Mouse (Mus musculus) forebrain, embryonic 11.5 days (tissue): ENCODE results near the gene Ccl26. TPM values are rescaled to one million over a fixed set of nuclear protein-coding genes. Genes with fewer than 3 reads are reported as not detected.

ENCODE experiments used
- ATAC-seq: fragments of 200-750 bp; cut with Nextera tagmentation; replicated peaks from 2 replicates; pipeline ENCODE4 v1.8.0; 2017; ENCODE audit warnings: moderate TSS enrichment; ENCODE audit not compliant: low FRiP score
- DNase-seq: peaks from one replicate; pipeline ENCODE4 v3.0.0-alpha.2; 2017; ENCODE audit warnings: low spot score
- H3K27ac ChIP-seq: fragments of 300-500 bp; sonication (generic); 2 replicates; pipeline ENCODE4 v1.5.1; 2014; ENCODE audit warnings: low read depth, low read length
- H3K27me3 ChIP-seq: fragments of 300-500 bp; sonication (generic); 2 replicates; pipeline ENCODE4 v1.6.1; 2014; ENCODE audit warnings: mild to moderate bottlenecking, low read length, mixed read lengths; ENCODE audit not compliant: control insufficient read depth, insufficient read depth
- H3K36me3 ChIP-seq: fragments of 300-500 bp; sonication (generic); 2 replicates; pipeline ENCODE4 v1.6.1; 2014; ENCODE audit warnings: mild to moderate bottlenecking, low read length, moderate library complexity, mixed read lengths; ENCODE audit not compliant: control insufficient read depth, insufficient read depth
- H3K4me1 ChIP-seq: fragments of 300-500 bp; sonication (generic); replicated peaks from 2 replicates; pipeline ENCODE4 v1.6.1; 2014; ENCODE audit warnings: low read length, mixed read lengths; ENCODE audit not compliant: control insufficient read depth, insufficient read depth
- H3K4me2 ChIP-seq: fragments of 300-500 bp; sonication (generic); 2 replicates; pipeline ENCODE4 v1.6.1; 2014; ENCODE audit warnings: low read depth, mild to moderate bottlenecking, low read length, moderate library complexity, mixed read lengths; ENCODE audit not compliant: severe bottlenecking
- H3K4me3 ChIP-seq: fragments of 300-500 bp; sonication (generic); 2 replicates; pipeline ENCODE4 v1.5.1; 2014; ENCODE audit warnings: low read depth, low read length
- H3K9ac ChIP-seq: fragments of 300-500 bp; sonication (generic); 2 replicates; pipeline ENCODE4 v1.6.1; 2014; ENCODE audit warnings: low read length
- H3K9me3 ChIP-seq: fragments of 300-500 bp; sonication (generic); 2 replicates; pipeline ENCODE4 v1.6.1; 2016; ENCODE audit warnings: low read length, mixed read lengths; ENCODE audit not compliant: control insufficient read depth
- WGBS: fragments of 180-500 bp; shearing (Covaris S2); extraction: QIAGEN DNeasy Blood & Tissue Kit; methylation state at CpG from one replicate; pipeline ENCODE4 v1.1.7; 2014; 5-methylcytosine and 5-hydroxymethylcytosine counted together
- polyA plus RNA-seq: library from polyadenylated mRNA; unstranded; fragments of >200 nt; fragmentation: Nextera tagmentation; extraction: Ambion mirVana; gene quantifications from 2 replicates; pipeline ENCODE4 v1.2.1, GENCODE M21; 2014

Gene Ccl26
- polyA plus RNA-seq, 1 experiment from 2014 or later = not detected

DNA sequence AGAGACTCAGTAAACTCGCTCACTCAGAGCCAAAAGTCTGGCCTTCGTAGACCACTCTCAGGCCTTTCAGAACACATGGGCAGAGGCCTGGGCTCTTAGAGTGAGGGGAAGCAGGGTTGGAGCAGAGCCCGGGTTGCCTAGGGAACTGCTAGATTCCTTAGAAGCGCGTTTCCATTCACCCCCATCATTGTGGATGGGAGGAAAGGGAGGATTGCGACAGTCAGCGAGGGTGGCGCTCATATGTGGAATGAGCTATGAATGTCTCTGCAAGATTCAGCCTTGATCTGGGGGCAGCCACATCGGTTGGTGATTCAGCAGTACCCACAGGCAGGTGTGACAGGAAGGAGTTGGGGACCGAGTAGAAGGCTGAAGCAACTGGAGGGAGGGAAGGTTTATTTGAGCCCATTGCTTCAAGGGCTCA is 16.0 kb upstream of the Ccl26 start:
- ATAC-seq (no peak), DNase-seq (no peak)
- WGBS = 89% methylated on average over 10 of the region's 10 CpGs

GRCm38 (mm10) chr5:135576055-135576454 is 12.7 kb upstream of the Ccl26 start:
- H3K27me3 ChIP-seq = no peaks in the 10 kb centered on the region
- 68% methylated on average over 4 of the region's 4 CpGs for WGBS
- H3K27ac ChIP-seq = no peak overlapping the region

More for the DNA sequence above, 16.0 kb upstream of the Ccl26 start:
- Histone ChIP-seq H3K36me3 (no peaks in the 10 kb centered on the region), H3K27ac (no peak overlapping the region), H3K27me3 (no peaks in the 10 kb centered on the region), H3K4me3 (no peak overlapping the region), H3K4me1 (no peaks in the 10 kb centered on the region), H3K9me3 (no peaks in the 10 kb centered on the region), H3K4me2 (no peak overlapping the region), H3K9ac (no peak overlapping the region)

GRCm38 (mm10) chr5:135573006-135573405 is 9.6 kb upstream of the Ccl26 start, which contains the start of gene Ccl24:
Ccl24 (minus strand) TSS chr5:135573049.
- H3K4me2 ChIP-seq = no peak within 1 kb of the TSS
- ATAC-seq (no peak), DNase-seq (no peak)
- H3K4me1 ChIP-seq = no peaks in the 10 kb centered on the region
- H3K27me3 ChIP-seq = no peaks in the 10 kb centered on the region
- no peak within 1 kb of the TSS for H3K4me3 ChIP-seq
- no peaks in the 10 kb centered on the region for H3K9me3 ChIP-seq
- 95% methylated on average over 6 of the region's 6 CpGs for WGBS
- no peak within 1 kb of the TSS for H3K27ac ChIP-seq
- H3K9ac ChIP-seq = no peak within 1 kb of the TSS
- no peaks in the 10 kb centered on the region for H3K36me3 ChIP-seq

More at GRCm38 (mm10) chr5:135576055-135576454, 12.7 kb upstream of the Ccl26 start:
- H3K4me3 ChIP-seq = no peak overlapping the region
- no peaks in the 10 kb centered on the region for H3K36me3 ChIP-seq
- H3K4me2 ChIP-seq = no peak overlapping the region
- no peaks in the 10 kb centered on the region for H3K4me1 ChIP-seq
- DNase-seq (no peak), ATAC-seq (no peak)
- H3K9me3 ChIP-seq = no peaks in the 10 kb centered on the region
- no peak overlapping the region; the same call in 1 of the 2 replicates for H3K9ac ChIP-seq

- Histone ChIP-seq H3K4me1 (no peaks in the 10 kb centered on the region), H3K9ac (no peak overlapping the region), H3K4me3 (no peak overlapping the region), H3K27ac (no peak overlapping the region), H3K36me3 (no peaks in the 10 kb centered on the region), H3K27me3 (no peaks in the 10 kb centered on the region), H3K4me2 (no peak overlapping the region), H3K9me3 (no peaks in the 10 kb centered on the region)
- ATAC-seq (no peak), DNase-seq (no peak)
- WGBS = 78% methylated on average over 6 of the region's 6 CpGs
These were observed 5.3 kb upstream of the Ccl26 start for GRCm38 (mm10) chr5:135568698-135569097.

DNA sequence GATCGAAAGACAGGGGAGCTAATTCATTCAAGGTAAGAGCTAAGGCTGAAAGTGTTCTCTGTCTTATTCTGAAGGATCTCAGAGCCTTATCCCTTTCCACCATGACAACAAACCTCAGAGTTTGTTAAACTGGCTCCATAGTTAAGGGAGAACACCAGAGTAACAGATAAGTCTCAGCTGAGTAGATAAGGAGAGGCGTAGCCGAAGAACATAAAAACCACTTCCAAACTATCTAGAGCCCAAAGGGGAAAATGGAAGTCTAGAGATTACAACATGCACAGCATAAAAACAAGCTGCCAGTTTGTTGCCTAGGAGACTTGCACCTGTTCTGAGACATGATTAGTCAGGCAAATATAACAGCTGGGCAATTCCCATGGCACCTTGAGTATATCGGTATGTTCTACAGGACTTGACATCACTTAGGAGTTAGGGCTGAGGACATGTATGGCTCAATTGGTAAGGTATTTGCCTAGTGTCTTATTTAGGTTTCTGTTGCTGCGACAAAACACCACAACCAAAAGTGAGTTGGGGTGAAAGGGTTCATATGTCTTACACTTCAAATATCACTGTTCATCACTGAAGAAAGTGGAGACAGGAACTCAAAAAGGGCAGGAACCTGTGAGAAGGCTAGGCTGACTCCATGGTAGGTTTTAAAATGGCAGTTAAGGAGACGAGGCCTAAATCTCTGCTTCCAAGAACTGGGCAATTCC is 4.3 kb upstream of the Ccl26 start:
- ATAC-seq (no peak), DNase-seq (no peak)
- Histone ChIP-seq H3K9me3 (no peaks in the 10 kb centered on the region), H3K4me1 (no peaks in the 10 kb centered on the region), H3K36me3 (no peaks in the 10 kb centered on the region), H3K27ac (no peak overlapping the region), H3K4me3 (no peak overlapping the region), H3K4me2 (no peak overlapping the region), H3K9ac (no peak overlapping the region), H3K27me3 (no peaks in the 10 kb centered on the region)
- 90% methylated on average over 6 of the region's 6 CpGs for WGBS

DNA sequence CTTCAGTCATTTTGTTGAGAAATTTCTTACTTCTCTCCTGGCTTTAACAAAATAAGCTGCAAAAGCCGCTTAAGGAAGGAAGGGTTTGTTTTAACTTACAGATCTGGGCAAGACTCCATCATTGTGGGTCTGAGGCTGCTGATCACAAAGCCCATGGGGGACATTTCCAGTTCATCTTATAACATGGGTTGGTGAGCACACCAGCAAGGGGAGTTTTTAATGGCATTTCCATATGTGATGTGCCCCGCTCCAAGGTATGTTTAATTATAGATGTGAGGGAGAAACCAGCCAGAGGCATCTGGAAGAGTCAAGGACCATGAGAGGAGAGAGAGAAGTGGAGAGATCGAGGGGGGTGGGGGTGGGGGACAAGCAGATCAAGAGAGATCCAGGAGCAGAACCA is 5.7 kb downstream of the Ccl26 start:
- H3K4me3 ChIP-seq = no peak overlapping the region
- 73% methylated on average over 3 of the region's 3 CpGs for WGBS
- no peaks in the 10 kb centered on the region for H3K27me3 ChIP-seq
- DNase-seq = no peak
- no peak overlapping the region for H3K9ac ChIP-seq
- no peak overlapping the region for H3K27ac ChIP-seq
- H3K4me1 ChIP-seq = no peaks in the 10 kb centered on the region
- H3K4me2 ChIP-seq = no peak overlapping the region
- ATAC-seq = no peak
- no peaks in the 10 kb centered on the region for H3K36me3 ChIP-seq
- H3K9me3 ChIP-seq = no peaks in the 10 kb centered on the region

GRCm38 (mm10) chr5:135557051-135557450 is 6.3 kb downstream of the Ccl26 start:
- Histone ChIP-seq H3K4me3 (no peak overlapping the region), H3K9me3 (no peaks in the 10 kb centered on the region), H3K36me3 (no peaks in the 10 kb centered on the region), H3K4me2 (no peak overlapping the region), H3K4me1 (no peaks in the 10 kb centered on the region), H3K27me3 (no peaks in the 10 kb centered on the region), H3K9ac (no peak overlapping the region), H3K27ac (no peak overlapping the region)
- no peak for ATAC-seq
- no peak for DNase-seq
- WGBS = 59% methylated on average over 4 of the region's 4 CpGs

DNA sequence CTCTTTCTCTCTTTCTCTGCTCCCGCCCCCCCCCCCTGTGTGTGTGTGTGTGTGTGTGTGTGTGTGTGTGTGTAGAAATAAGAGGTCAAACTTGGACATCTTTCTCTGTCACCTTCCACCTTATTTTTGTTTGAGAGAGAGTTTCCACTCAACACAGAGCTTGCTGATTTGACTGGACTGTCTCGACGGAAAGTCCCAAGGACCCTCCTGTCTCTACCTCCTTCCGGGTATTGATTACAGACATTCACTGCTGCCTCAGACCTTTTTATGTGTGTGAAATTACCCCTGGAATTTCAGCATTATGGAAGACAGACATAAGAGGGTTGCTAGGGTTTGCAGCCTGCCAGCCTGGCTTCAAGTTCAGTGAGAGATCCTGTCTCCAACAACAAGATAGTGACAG is 7.1 kb downstream of the Ccl26 start:
- 88% methylated on average over 4 of the region's 4 CpGs for WGBS
- Histone ChIP-seq H3K9ac (no peak overlapping the region), H3K4me1 (no peaks in the 10 kb centered on the region), H3K4me2 (no peak overlapping the region), H3K9me3 (no peaks in the 10 kb centered on the region), H3K27ac (no peak overlapping the region), H3K27me3 (no peaks in the 10 kb centered on the region), H3K4me3 (no peak overlapping the region), H3K36me3 (no peaks in the 10 kb centered on the region)
- DNase-seq (no peak), ATAC-seq (no peak)

DNA sequence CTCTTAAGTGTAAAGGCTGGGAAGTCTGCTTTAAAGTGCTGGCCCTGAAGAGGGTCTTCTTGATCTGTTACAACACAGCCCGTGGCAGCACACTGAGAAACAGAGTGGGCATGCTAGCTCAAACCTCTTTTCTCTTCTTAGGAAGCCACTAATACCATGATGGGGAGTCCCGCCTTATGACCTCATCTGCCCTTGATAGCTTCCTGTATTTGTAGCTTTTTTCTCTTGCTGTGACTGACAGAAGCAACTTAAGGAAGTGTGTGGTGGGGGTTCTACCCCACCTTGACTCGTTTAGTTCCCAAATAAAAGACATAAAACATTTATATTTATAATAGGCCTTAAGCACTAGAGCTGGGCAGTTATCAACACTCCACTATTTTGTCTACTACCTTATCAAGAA is 11.8 kb downstream of the Ccl26 start:
- no peak overlapping the region for H3K4me2 ChIP-seq
- H3K9ac ChIP-seq = no peak overlapping the region
- WGBS = 80% methylated on average over 3 of the region's 3 CpGs
- ATAC-seq (no peak), DNase-seq (no peak)
- H3K4me3 ChIP-seq = no peak overlapping the region
- H3K4me1 ChIP-seq = no peaks in the 10 kb centered on the region
- H3K27ac ChIP-seq = no peak overlapping the region
- no peaks in the 10 kb centered on the region for H3K36me3 ChIP-seq
- H3K27me3 ChIP-seq = no peaks in the 10 kb centered on the region
- no peaks in the 10 kb centered on the region for H3K9me3 ChIP-seq
